Mouse (Mus musculus): ENCODE data around the gene Gm826. TPM values are rescaled to one million over a fixed set of nuclear protein-coding genes. Genes with fewer than 3 reads are reported as not detected.

The Gm826 gene
- polyA plus RNA-seq, 1 experiment = 0.52 TPM

- WGBS = 71% methylated on average over 5 of the region's 5 CpGs
- no peak for DNase-seq (ENCODE audit: low read depth, low spot score)
Observed at GRCm38 (mm10) chr2:160356132-160356531, 22.2 kb upstream of the Gm826 start.

- DNase-seq (ENCODE audit: low read depth, low spot score) = no peak
- 69% methylated on average over 2 of the region's 2 CpGs for WGBS
Observed at GRCm38 (mm10) chr2:160354319-160354718, 20.4 kb upstream of the Gm826 start.

GRCm38 (mm10) chr2:160353581-160353980, 19.6 kb upstream of the Gm826 start:
- no peak for DNase-seq (ENCODE audit: low read depth, low spot score)
- 20% methylated on average over 2 of the region's 2 CpGs for WGBS

GRCm38 (mm10) chr2:160351038-160351574, 17.1 kb upstream of the Gm826 start:
- WGBS = 48% methylated on average over 8 of the region's 8 CpGs
- DNase-seq (ENCODE audit: low read depth, low spot score) = no peak

GRCm38 (mm10) chr2:160349578-160349977, 15.6 kb upstream of the Gm826 start:
- 23% methylated on average over 4 of the region's 4 CpGs for WGBS
- DNase-seq (ENCODE audit: low read depth, low spot score) = no peak

GRCm38 (mm10) chr2:160348796-160349195, 14.8 kb upstream of the Gm826 start:
- WGBS = 78% methylated on average over 7 of the region's 7 CpGs
- DNase-seq (ENCODE audit: low read depth, low spot score) = no peak

- DNase-seq (ENCODE audit: low read depth, low spot score) = no peak
- 52% methylated on average over 4 of the region's 4 CpGs for WGBS
Observed at GRCm38 (mm10) chr2:160348072-160348604, 14.2 kb upstream of the Gm826 start.

GRCm38 (mm10) chr2:160345644-160346043, 11.7 kb upstream of the Gm826 start:
- no peak for DNase-seq (ENCODE audit: low read depth, low spot score)

GRCm38 (mm10) chr2:160340121-160340520, 6.2 kb upstream of the Gm826 start:
- no peak for DNase-seq (ENCODE audit: low read depth, low spot score)
- 28% methylated on average over 4 of the region's 4 CpGs for WGBS

- 86% methylated on average over 5 of the region's 5 CpGs for WGBS
Observed at GRCm38 (mm10) chr2:160339595-160339994, 5.6 kb upstream of the Gm826 start.

GRCm38 (mm10) chr2:160336053-160336452, 2.1 kb upstream of the Gm826 start:
- DNase-seq (ENCODE audit: low read depth, low spot score) = no peak
- 24% methylated on average over 2 of the region's 2 CpGs for WGBS

More at GRCm38 (mm10) chr2:160339595-160339994, 5.6 kb upstream of the Gm826 start:
- no peak for DNase-seq (ENCODE audit: low read depth, low spot score)

GRCm38 (mm10) chr2:160335043-160335442, 1.1 kb upstream of the Gm826 start:
- DNase-seq (ENCODE audit: low read depth, low spot score) = no peak
- WGBS = 4% methylated on average over 1 of the region's 1 CpGs

- 32% methylated on average over 12 of the region's 12 CpGs for WGBS
- peak; percentile 59 for DNase-seq (ENCODE audit: low read depth, low spot score)
Observed at GRCm38 (mm10) chr2:160332516-160333325, 1.2 kb downstream of the Gm826 start.

- DNase-seq (ENCODE audit: low read depth, low spot score) = no peak
- WGBS = 74% methylated on average over 9 of the region's 9 CpGs
Observed at GRCm38 (mm10) chr2:160328886-160329285, 5.1 kb downstream of the Gm826 start.

- DNase-seq (ENCODE audit: low read depth, low spot score) = no peak
Observed at GRCm38 (mm10) chr2:160327716-160328115, 6.2 kb downstream of the Gm826 start.

GRCm38 (mm10) chr2:160327167-160327566, 6.8 kb downstream of the Gm826 start:
- 50% methylated on average over 4 of the region's 4 CpGs for WGBS
- DNase-seq (ENCODE audit: low read depth, low spot score) = no peak

More at GRCm38 (mm10) chr2:160327716-160328115, 6.2 kb downstream of the Gm826 start:
- 84% methylated on average over 4 of the region's 4 CpGs for WGBS

GRCm38 (mm10) chr2:160325105-160325644, 8.8 kb downstream of the Gm826 start:
- WGBS = 56% methylated on average over 6 of the region's 6 CpGs
- DNase-seq (ENCODE audit: low read depth, low spot score) = no peak

GRCm38 (mm10) chr2:160321829-160322228, 12.1 kb downstream of the Gm826 start:
- no peak for DNase-seq (ENCODE audit: low read depth, low spot score)
- 11% methylated on average over 4 of the region's 4 CpGs for WGBS

- 23% methylated on average over 4 of the region's 4 CpGs for WGBS
- no peak for DNase-seq (ENCODE audit: low read depth, low spot score)
Observed at GRCm38 (mm10) chr2:160318255-160318654, 15.7 kb downstream of the Gm826 start.

- 27% methylated on average over 12 of the region's 12 CpGs for WGBS
- DNase-seq (ENCODE audit: low read depth, low spot score) = no peak
Observed at GRCm38 (mm10) chr2:160313595-160314007, 20.4 kb downstream of the Gm826 start.

GRCm38 (mm10) chr2:160305070-160305469, 28.9 kb downstream of the Gm826 start:
- WGBS = 83% methylated on average over 3 of the region's 3 CpGs
- no peak for DNase-seq (ENCODE audit: low read depth, low spot score)

Data from large intestine, adult 2 months (tissue).